Comparison of ENCODE assay signal across 11 mouse cellular contexts in the genomic region with DNA sequence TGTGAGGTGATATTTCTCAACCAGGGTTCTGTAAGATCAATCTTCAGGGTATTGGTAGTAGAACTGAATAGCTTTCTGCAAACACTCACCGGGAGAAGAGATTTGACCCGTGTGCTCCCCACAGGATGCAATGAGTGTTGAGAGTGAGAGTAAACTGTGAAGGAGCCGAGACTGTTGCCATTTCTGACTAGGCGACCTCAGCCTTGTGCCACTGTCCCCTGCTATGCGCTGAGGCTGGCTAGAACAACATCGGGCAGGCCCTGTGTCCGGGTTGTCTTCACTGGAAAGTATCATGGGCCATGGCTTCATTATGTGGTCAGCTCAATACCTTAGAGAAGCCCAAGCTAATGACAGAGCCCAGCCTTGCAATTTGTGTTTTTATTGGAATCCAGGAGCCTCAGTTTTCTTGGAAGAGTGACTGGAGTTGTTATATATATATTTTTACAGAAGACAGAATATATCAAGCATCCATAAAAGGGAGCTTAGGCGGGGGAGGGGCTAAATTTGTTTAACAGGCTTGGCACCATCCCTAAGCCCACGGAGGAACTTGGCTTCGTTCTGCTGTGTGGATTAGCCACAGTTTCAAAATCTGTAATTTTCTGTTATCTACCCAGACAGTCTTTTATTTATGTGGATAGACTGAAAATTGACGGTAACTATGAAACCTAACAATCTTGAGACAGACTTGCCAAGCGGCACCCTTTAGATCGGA. TPM values are rescaled to one million over a fixed set of nuclear protein-coding genes. Genes with fewer than 3 reads are reported as not detected.
A peak's percentile ranks its signal among the peaks of the same experiment; 100 is the strongest.
DNase-seq lines count a peak whose midpoint lies in the region; ATAC-seq lines count a peak whose summit lies in the region.
"Had no signal": no experiment of that assay in that cellular context is flagged by ENCODE, and none has a peak within 500 bp of the region (broad histone marks: within the 10 kb centered on the region; RNA-seq: fewer than 3 reads in every experiment).

No protein-coding gene starts in this region.

- DNase-seq in heart, postnatal 4 days: no peak
- no peak for DNase-seq in lung, postnatal 14 days
- peak; percentile 77 for DNase-seq in embryonic facial prominence, embryonic 14.5 days (ENCODE audit: low spot score)
- DNase-seq in adipocyte (ENCODE audit: low spot score): no peak
- DNase-seq in urinary bladder, postnatal 25 days (ENCODE audit: low spot score): no peak

- no peak overlapping the region for H3K4me3 ChIP-seq in heart, embryonic 12.5 days
- H3K4me3 ChIP-seq in lung, embryonic 15.5 days: peak overlapping the region; percentile 5; the same call in 1 of the 2 replicates
- H3K4me3 ChIP-seq in embryonic facial prominence, embryonic 14.5 days (ENCODE audit: low read depth, low read length): no peak overlapping the region
- H3K4me3 ChIP-seq: limb, embryonic 13.5 days; neural tube, embryonic 12.5 days had no signal

- H3K9me3 ChIP-seq in heart, embryonic 12.5 days (replicated peaks): no peaks in the 10 kb centered on the region; the same call in 1 of the 2 replicates
- H3K9me3 ChIP-seq in lung, embryonic 15.5 days: no peaks in the 10 kb centered on the region
- H3K9me3 ChIP-seq in embryonic facial prominence, embryonic 14.5 days (ENCODE audit: control insufficient read depth, low read length): no peaks in the 10 kb centered on the region
- H3K9me3 ChIP-seq: limb, embryonic 13.5 days; neural tube, embryonic 12.5 days had no signal

- 25% methylated on average over 13 of the region's 13 CpGs for WGBS in heart, embryonic 12.5 days
- WGBS in lung, embryonic 15.5 days: 13% methylated on average over 13 of the region's 13 CpGs
- 44% methylated on average over 13 of the region's 13 CpGs for WGBS in embryonic facial prominence, embryonic 14.5 days

- H3K9ac ChIP-seq in heart, embryonic 12.5 days: no peak overlapping the region
- H3K9ac ChIP-seq in lung, embryonic 15.5 days: no peak overlapping the region
- no peak overlapping the region for H3K9ac ChIP-seq in embryonic facial prominence, embryonic 14.5 days (ENCODE audit: low read depth, low read length)
- H3K9ac ChIP-seq: limb, embryonic 13.5 days; neural tube, embryonic 12.5 days had no signal

- no peak overlapping the region for H3K27ac ChIP-seq in heart, embryonic 12.5 days (ENCODE audit: poor library complexity, severe bottlenecking)
- H3K27ac ChIP-seq in lung, embryonic 15.5 days: no peak overlapping the region
- no peak overlapping the region for H3K27ac ChIP-seq in embryonic facial prominence, embryonic 14.5 days (replicated peaks; ENCODE audit: low read depth, low read length)
- H3K27ac ChIP-seq: limb, embryonic 13.5 days; neural tube, embryonic 12.5 days had no signal

- peak overlapping the region; percentile 12; the same call in 1 of the 2 replicates for H3K4me2 ChIP-seq in heart, embryonic 12.5 days
- H3K4me2 ChIP-seq in lung, embryonic 15.5 days: peak overlapping the region; percentile 42
- H3K4me2 ChIP-seq in embryonic facial prominence, embryonic 14.5 days (ENCODE audit: low read depth, low read length): peak overlapping the region; percentile 32
- H3K4me2 ChIP-seq: limb, embryonic 13.5 days; neural tube, embryonic 12.5 days had no signal

- no peak for ATAC-seq in heart, embryonic 12.5 days (ENCODE audit: insufficient number of reproducible peaks, low FRiP score)
- ATAC-seq in lung, embryonic 15.5 days (ENCODE audit: borderline replicate concordance, extremely low read depth, low FRiP score, low TSS enrichment): peak; percentile 31; the same call in 1 of the 2 replicates
- ATAC-seq in embryonic facial prominence, embryonic 14.5 days (ENCODE audit: low read depth): peak; percentile 42; the same call in 1 of the 2 replicates
- peak; percentile 7; the same call in 1 of the 2 replicates for ATAC-seq in monocyte, adult 5-6 weeks (replicated peaks; ENCODE audit: insufficient number of reproducible peaks, low FRiP score, low TSS enrichment, poor library complexity, severe bottlenecking)
- ATAC-seq: intestine, embryonic 16.5 days had no signal

- H3K36me3 ChIP-seq in heart, embryonic 12.5 days: no peaks in the 10 kb centered on the region
- no peaks in the 10 kb centered on the region for H3K36me3 ChIP-seq in lung, embryonic 15.5 days
- H3K36me3 ChIP-seq in embryonic facial prominence, embryonic 14.5 days (ENCODE audit: control insufficient read depth, insufficient read depth, low read length): no peaks in the 10 kb centered on the region
- H3K36me3 ChIP-seq: limb, embryonic 13.5 days; neural tube, embryonic 12.5 days had no signal

- H3K4me1 ChIP-seq in heart, embryonic 12.5 days (replicated peaks): peaks cover 14% of the 10 kb centered on the region; the same call in 1 of the 2 replicates
- H3K4me1 ChIP-seq in lung, embryonic 15.5 days: peaks cover 20% of the 10 kb centered on the region
- peaks cover 15% of the 10 kb centered on the region; the same call in 1 of the 2 replicates for H3K4me1 ChIP-seq in embryonic facial prominence, embryonic 14.5 days (ENCODE audit: control insufficient read depth, insufficient read depth, low read length)
- H3K4me1 ChIP-seq: neural tube, embryonic 12.5 days had no signal

- H3K27me3 ChIP-seq in heart, embryonic 12.5 days (replicated peaks): 0 out of 2 replicates have a peak, but pooled peaks cover 3% of the 10 kb centered on the region
- no peaks in the 10 kb centered on the region for H3K27me3 ChIP-seq in lung, embryonic 15.5 days
- no peaks in the 10 kb centered on the region for H3K27me3 ChIP-seq in embryonic facial prominence, embryonic 14.5 days (replicated peaks; ENCODE audit: control insufficient read depth, insufficient read depth, low read length)
- H3K27me3 ChIP-seq: limb, embryonic 13.5 days; neural tube, embryonic 12.5 days had no signal

RNA-seq across cellular contexts. Expression of a gene that starts 18.0 kb away (rescaled TPM):
- 9.9 and 10.6 TPM in 2 replicates for polyA plus RNA-seq in heart, embryonic 12.5 days (2016; fragmentation: Nextera tagmentation; extraction: Ambion mirVana)
- total RNA-seq in heart, postnatal 4 days (2021): 10 to 100 TPM; 18.9 TPM
- 11.2 TPM in 2 replicates for polyA plus RNA-seq in lung, embryonic 15.5 days (2015; fragmentation: Nextera tagmentation; extraction: Ambion mirVana)
- 12.3 and 12.7 TPM in 2 replicates for polyA plus RNA-seq in embryonic facial prominence, embryonic 14.5 days (2014; fragmentation: Nextera tagmentation; extraction: Ambion mirVana)
- 26.8 to 28.9 TPM (median 27.5 TPM) in 3 replicates for total RNA-seq in monocyte, adult 5-6 weeks (2017)
